Mouse (Mus musculus): ENCODE data around the gene Dennd6b. TPM values are rescaled to one million over a fixed set of nuclear protein-coding genes. Genes with fewer than 3 reads are reported as not detected.

The Dennd6b gene
- total and polyA plus RNA-seq, 2 experiments from 2014 or later = 88.2 to 98.8 TPM

DNA sequence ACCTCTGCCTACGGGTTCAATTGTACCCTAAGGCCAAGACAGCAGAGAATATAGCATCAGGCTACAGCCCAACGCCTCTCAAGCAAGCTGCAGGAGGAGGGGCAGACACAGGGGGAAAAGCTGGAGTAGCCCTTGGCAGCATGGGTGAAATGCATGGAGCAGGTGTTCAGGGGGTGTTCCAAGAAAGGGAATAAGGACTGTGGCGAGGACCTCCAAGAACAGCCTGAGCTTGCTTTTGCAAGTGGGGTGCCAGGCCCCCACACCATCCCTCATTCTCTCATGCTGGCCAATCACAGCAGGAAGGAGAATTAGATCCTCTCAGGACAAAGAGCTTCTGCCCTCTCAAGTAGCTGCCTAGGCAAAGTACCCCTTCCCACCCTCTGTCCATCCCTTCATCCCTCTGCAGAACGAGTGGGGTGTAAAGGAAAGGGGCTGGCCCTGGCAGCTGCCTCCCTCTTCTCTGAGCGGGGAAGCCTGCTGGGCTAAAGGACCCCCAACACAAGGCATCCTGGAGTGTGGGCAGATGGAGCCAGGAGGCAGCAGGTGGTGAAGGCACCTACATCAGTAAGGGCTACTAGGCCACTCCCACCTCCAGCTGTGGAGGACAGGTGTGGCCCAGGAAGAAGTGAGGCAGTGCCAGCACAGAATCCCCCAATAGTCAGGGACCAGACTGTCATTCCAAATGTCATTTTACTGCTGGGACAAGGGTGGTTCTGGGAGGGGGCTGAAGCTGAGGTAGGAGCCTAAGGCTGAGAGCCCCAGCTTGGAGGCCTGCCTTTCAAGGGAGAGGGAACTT lies 12.0 kb downstream of the Dennd6b start:
- DNase-seq (ENCODE audit: low spot score) (peak; percentile 66), ATAC-seq (ENCODE audit: low FRiP score) (no peak)
- no peak overlapping the region for H3K9ac ChIP-seq (replicated peaks; ENCODE audit: low read length, poor library complexity, severe bottlenecking)
- H3K27ac ChIP-seq (ENCODE audit: low read depth, low read length) = no peak overlapping the region
- no peak for TF ChIP-seq CTCF (IDR thresholded peaks at IDR 0.05)
- no peak overlapping the region for H3K4me2 ChIP-seq (ENCODE audit: low read depth, low read length, poor library complexity, severe bottlenecking)
- 36% methylated on average over 5 of the region's 5 CpGs for WGBS
- H3K4me3 ChIP-seq (ENCODE audit: low read depth, low read length) = no peak overlapping the region
- peaks cover 39% of the 10 kb centered on the region for H3K36me3 ChIP-seq (ENCODE audit: insufficient read depth, low read length)
- no peaks in the 10 kb centered on the region for H3K9me3 ChIP-seq (ENCODE audit: low read length)
- peaks cover 6% of the 10 kb centered on the region; the same call in 1 of the 2 replicates for H3K4me1 ChIP-seq (ENCODE audit: insufficient read depth, low read length)
- no peaks in the 10 kb centered on the region for H3K27me3 ChIP-seq (ENCODE audit: insufficient read depth, low read length)

DNA sequence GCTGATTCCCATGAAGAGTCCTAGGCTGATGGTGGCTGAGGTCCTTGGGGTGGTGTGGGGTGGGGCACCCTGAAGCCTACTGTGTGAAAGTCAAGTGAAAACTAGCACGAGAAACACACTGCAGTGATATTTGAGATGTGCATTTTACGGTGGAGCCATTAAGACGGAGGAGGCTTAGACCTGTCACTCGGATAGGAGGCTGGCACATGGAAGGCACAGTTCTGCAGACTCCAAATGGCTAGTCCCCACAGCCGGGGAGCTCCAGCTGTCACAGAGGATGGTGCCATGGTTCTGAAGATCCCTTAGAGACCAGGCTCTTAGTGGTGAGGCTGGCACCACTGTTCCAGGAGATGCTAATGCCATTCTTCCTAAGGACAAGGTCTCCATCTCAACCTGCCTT lies 13.5 kb downstream of the Dennd6b start:
- Histone ChIP-seq H3K27ac (ENCODE audit: low read depth, low read length) (no peak overlapping the region), H3K4me2 (ENCODE audit: low read depth, low read length, poor library complexity, severe bottlenecking) (no peak overlapping the region), H3K9me3 (ENCODE audit: low read length) (no peaks in the 10 kb centered on the region), H3K4me1 (ENCODE audit: insufficient read depth, low read length) (peaks cover 21% of the 10 kb centered on the region), H3K36me3 (ENCODE audit: insufficient read depth, low read length) (peaks cover 27% of the 10 kb centered on the region), H3K4me3 (ENCODE audit: low read depth, low read length) (no peak overlapping the region), H3K9ac (replicated peaks; ENCODE audit: low read length, poor library complexity, severe bottlenecking) (no peak overlapping the region), H3K27me3 (ENCODE audit: insufficient read depth, low read length) (no peaks in the 10 kb centered on the region)
- WGBS = 76% methylated on average over 5 of the region's 5 CpGs
- ATAC-seq (ENCODE audit: low FRiP score) (no peak), DNase-seq (ENCODE audit: low spot score) (no peak)
- no peak for TF ChIP-seq CTCF (IDR thresholded peaks at IDR 0.05)

DNA sequence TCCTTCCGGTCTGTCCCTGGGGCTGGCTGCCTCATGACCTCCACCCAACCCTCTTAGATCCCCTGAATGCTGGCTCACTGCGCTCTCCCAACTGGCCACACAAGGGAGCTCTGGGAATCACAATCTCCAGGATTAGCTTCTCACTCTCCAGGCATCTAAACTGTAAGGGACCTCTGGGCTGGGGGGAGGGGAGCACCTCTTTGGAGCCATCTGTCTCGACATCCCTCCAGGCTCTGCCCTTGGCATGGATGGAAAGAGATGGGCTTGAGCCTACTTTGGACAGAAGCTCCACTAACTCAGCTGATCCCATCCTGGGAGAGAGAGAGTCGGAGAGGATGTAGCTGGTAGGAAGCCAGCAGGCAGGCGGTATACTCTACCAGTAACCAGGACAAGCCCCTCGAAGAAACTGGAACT lies 14.0 kb downstream of the Dennd6b start:
- H3K4me3 ChIP-seq (ENCODE audit: low read depth, low read length) = no peak overlapping the region
- peak; percentile 46 for TF ChIP-seq CTCF (IDR thresholded peaks at IDR 0.05)
- ATAC-seq (ENCODE audit: low FRiP score) (no peak), DNase-seq (ENCODE audit: low spot score) (peak; percentile 61)
- no peak overlapping the region for H3K4me2 ChIP-seq (ENCODE audit: low read depth, low read length, poor library complexity, severe bottlenecking)
- H3K27me3 ChIP-seq (ENCODE audit: insufficient read depth, low read length) = no peaks in the 10 kb centered on the region
- peaks cover 25% of the 10 kb centered on the region for H3K36me3 ChIP-seq (ENCODE audit: insufficient read depth, low read length)
- H3K4me1 ChIP-seq (ENCODE audit: insufficient read depth, low read length) = peaks cover 26% of the 10 kb centered on the region
- no peak overlapping the region for H3K27ac ChIP-seq (ENCODE audit: low read depth, low read length)
- WGBS = 36% methylated on average over 6 of the region's 6 CpGs
- no peaks in the 10 kb centered on the region for H3K9me3 ChIP-seq (ENCODE audit: low read length)
- no peak overlapping the region for H3K9ac ChIP-seq (replicated peaks; ENCODE audit: low read length, poor library complexity, severe bottlenecking)

DNA sequence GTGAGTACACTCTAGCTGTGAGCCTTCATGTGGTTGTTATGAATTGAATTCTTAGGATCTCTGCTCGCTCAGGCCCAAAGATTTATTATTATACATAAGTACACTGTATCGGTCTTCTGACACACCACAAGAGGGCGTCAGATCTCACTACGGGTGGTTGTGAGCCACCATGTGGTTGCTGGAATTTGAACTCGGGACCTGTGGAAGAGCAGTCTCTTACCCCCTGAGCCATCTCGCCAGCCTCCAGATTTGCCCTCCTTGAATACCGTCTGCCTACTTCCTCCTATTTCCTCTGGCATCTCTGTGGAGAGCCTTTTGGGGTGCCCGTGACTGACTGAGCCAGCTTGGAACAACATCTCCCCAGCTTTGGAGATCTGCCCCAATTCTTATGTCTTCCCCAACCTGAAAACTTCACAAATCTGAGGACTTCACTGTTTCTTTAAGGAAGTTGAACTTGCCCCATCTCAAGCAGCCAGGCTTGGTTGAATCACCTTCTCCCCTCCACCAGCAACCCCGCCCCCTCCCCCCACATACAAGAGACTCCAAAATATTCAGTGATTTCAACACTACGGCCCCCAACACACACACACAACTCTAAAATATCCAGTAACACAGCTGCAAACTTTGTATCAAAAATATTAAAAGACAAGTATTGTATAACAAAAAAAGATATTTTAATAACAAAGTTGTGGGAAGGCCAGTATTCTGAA lies 14.6 kb downstream of the Dennd6b start:
- Histone ChIP-seq H3K4me1 (ENCODE audit: insufficient read depth, low read length) (peaks cover 32% of the 10 kb centered on the region), H3K9me3 (ENCODE audit: low read length) (no peaks in the 10 kb centered on the region), H3K4me3 (ENCODE audit: low read depth, low read length) (no peak overlapping the region), H3K27me3 (ENCODE audit: insufficient read depth, low read length) (no peaks in the 10 kb centered on the region), H3K4me2 (ENCODE audit: low read depth, low read length, poor library complexity, severe bottlenecking) (peak overlapping the region; percentile 77; the same call in 1 of the 2 replicates), H3K36me3 (ENCODE audit: insufficient read depth, low read length) (peaks cover 19% of the 10 kb centered on the region), H3K9ac (replicated peaks; ENCODE audit: low read length, poor library complexity, severe bottlenecking) (no peak overlapping the region), H3K27ac (ENCODE audit: low read depth, low read length) (no peak overlapping the region)
- peak; percentile 57 for TF ChIP-seq CTCF (IDR thresholded peaks at IDR 0.05)
- no peak for DNase-seq (ENCODE audit: low spot score)
- 78% methylated on average over 10 of the region's 10 CpGs for WGBS
- no peak for ATAC-seq (ENCODE audit: low FRiP score)

DNA sequence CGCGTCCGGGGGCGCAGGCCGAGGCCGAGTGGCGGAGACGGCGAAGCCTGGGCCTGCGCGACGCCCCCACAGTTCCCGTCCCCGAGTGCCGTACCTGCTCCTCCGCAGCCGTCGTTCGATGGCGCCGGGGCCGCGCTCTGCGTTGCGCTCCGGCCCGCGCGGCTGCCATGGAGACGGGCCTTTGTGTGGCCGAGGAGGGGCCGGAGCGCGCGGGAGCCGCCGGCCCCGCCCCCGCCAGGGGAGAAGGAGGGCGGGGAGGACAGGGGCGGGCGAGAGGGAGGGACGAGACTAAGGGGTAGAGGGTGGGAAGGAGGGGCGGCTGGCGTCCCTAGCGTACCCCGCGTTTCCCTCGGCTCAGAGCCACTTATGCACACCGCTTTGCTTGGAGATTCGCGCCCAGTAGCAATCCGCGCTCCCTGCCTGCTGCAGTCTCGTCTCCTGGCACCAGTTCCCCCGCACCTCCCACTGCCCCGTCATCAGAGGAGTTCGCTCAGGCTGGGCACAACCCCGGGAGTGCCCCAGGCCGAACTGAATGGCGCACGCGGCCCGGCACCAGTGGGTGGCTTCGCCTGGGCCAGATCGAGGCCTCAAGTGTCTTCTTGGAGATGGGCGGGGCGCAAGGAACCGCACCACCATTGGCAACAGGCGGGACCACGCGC lies 15.6 kb downstream of the Dennd6b start, which contains the start of gene Plxnb2:
TSS of gene Plxnb2 (minus strand) at position 218 of the 659 bp plus-strand sequence.
- Histone ChIP-seq H3K36me3 (ENCODE audit: insufficient read depth, low read length) (peaks cover 9% of the 10 kb centered on the region; the same call in 1 of the 2 replicates), H3K4me1 (ENCODE audit: insufficient read depth, low read length) (peaks cover 33% of the 10 kb centered on the region), H3K9ac (replicated peaks; ENCODE audit: low read length, poor library complexity, severe bottlenecking) (peak within 1 kb of the TSS; percentile 93), H3K9me3 (ENCODE audit: low read length) (no peaks in the 10 kb centered on the region), H3K4me2 (ENCODE audit: low read depth, low read length, poor library complexity, severe bottlenecking) (peak within 1 kb of the TSS; percentile 77), H3K4me3 (ENCODE audit: low read depth, low read length) (peak within 1 kb of the TSS; percentile 83), H3K27ac (ENCODE audit: low read depth, low read length) (peak within 1 kb of the TSS; percentile 85), H3K27me3 (ENCODE audit: insufficient read depth, low read length) (no peaks in the 10 kb centered on the region)
- WGBS = under 1% methylated on average over 59 of the region's 72 CpGs
- TF ChIP-seq CTCF (IDR thresholded peaks at IDR 0.05) = no peak
- ATAC-seq (ENCODE audit: low FRiP score) = peak; percentile 87
- DNase-seq (ENCODE audit: low spot score) = peak; percentile 93

All from midbrain, postnatal 0 days (tissue).